Mouse (Mus musculus) liver, embryonic 14.5 days (tissue): ENCODE results near the gene Olfr611.
"Not testable (repeated sequence)": the region's sequence is repeated elsewhere in the genome, so short reads cannot be mapped to it uniquely, and the experiment has no call there.

Experiments used
- CTCF ChIP-seq: IDR thresholded peaks from 2 replicates; pipeline ENCODE4 v1.5.1; 2016; ENCODE audit warnings: antibody characterized with exemption, low read depth, control low read depth
- EP300 ChIP-seq: IDR thresholded peaks from 2 replicates; pipeline ENCODE4 v1.6.1; 2016; ENCODE audit warnings: antibody characterized with exemption, low read depth

- not testable (repeated sequence) for TF ChIP-seq CTCF, EP300
These were observed at the start of gene Olfr611 for GRCm38 (mm10) chr7:103520746-103521145.
